Mouse (Mus musculus): ENCODE results near the gene Zfp97. TPM values are rescaled to one million over a fixed set of nuclear protein-coding genes. Genes with fewer than 3 reads are reported as not detected.
"Not testable (repeated sequence)": the region's sequence is repeated elsewhere in the genome, so short reads cannot be mapped to it uniquely, and the experiment has no call there.

The Zfp97 gene
- total and polyA plus RNA-seq, 3 experiments: 4.4 to 90.2 (median 6.5) TPM

DNA sequence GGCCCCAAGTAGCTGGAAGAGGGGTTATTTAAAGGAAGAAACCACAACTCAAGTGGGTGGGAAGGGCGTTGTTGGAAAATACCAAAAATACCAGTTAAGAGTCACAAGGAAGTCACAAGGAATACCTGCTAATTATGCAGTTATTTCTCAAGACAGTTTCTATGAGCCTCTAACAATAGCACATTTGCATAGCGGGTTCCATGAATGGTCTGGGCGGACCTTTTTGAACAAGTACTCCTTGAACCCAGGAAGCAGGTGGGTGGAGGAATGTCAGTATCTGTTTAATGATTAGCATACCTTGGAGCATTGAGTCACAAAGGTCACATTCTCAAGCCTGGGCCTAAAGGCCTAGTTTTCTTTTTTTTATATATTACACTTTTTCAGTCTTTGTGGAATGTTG is 74.9 kb downstream of the Zfp97 start:
- not testable (repeated sequence) for H3K27ac ChIP-seq (ENCODE audit: control insufficient read depth, low read depth, low read length); H3K79me2 ChIP-seq (ENCODE audit: control insufficient read depth, insufficient read depth, low read length, poor library complexity); H3K4me3 ChIP-seq (ENCODE audit: control insufficient read depth in 1 of 2, insufficient read depth in 1 of 2, low read depth in 2 of 2, low read length in 2 of 2); H3K9me3 ChIP-seq (replicated peaks; ENCODE audit: insufficient read depth, low read length); H3K4me1 ChIP-seq (ENCODE audit: control insufficient read depth in 1 of 2, insufficient read depth in 2 of 2, low read length in 2 of 2); H3K27me3 ChIP-seq (ENCODE audit: control insufficient read depth in 1 of 2, insufficient read depth in 2 of 2, low read length in 2 of 2); H3K36me3 ChIP-seq (ENCODE audit: control insufficient read depth in 1 of 2, insufficient read depth in 2 of 2, low read length in 2 of 2); DNase-seq (ENCODE audit: low read depth, low spot score); H3K9ac ChIP-seq (ENCODE audit: control insufficient read depth, low read depth, low read length, poor library complexity, severe bottlenecking)

Other genes starting within 250 kb of the Zfp97 start
- gene Zfp960, start 57.3 kb upstream of the Zfp97 start, total RNA-seq (2012; rRNA removed): 3.6 and 4.6 TPM in 2 replicates
- gene Zfp960, start 57.3 kb upstream of the Zfp97 start, polyA plus RNA-seq (2012; ENCODE audit: insufficient read depth in 1 of 2, insufficient read length in 2 of 2, low read depth in 1 of 2, low replicate concordance in 2 of 2, missing spikeins in 1 of 2): 100 to 1,000 TPM in 1 of 2 experiments, 1 to 10 TPM in 1; 3.0 to 884 TPM